Mouse (Mus musculus) lung, postnatal 25 days (tissue): ENCODE measurements around the gene Fam111a.
A peak's percentile ranks its signal among the peaks of the same experiment; 100 is the strongest.
"Not testable (repeated sequence)": the region's sequence is repeated elsewhere in the genome, so short reads cannot be mapped to it uniquely, and the experiment has no call there.

ENCODE experiments used
- DNase-seq: peaks from one replicate; pipeline ENCODE4 v3.0.0; 2022; ENCODE audit warnings: low spot score

Fam111a gene

DNA sequence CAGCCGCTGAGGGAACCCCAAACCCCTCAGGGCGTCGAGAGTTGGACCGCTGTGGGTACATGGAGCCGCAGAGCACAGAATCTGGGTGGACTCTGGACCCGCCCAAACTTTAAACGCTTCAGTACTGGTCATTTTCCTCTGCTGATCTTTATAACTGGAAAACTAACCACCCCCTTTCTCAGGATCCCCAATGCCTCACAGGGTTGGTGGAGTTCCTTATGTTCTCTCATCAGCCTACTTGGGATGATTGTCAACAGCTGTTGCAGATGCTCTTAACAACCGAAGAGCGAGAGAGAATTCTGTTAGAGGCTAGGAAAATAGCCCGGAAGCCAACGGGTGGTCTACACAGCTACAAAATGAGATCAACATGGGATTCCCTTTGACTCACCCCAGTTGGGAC, at the start of gene Fam111a:
TSS of gene Fam111a (plus strand) at position 301 of the 400 bp plus-strand sequence.
- DNase-seq: not testable (repeated sequence)

DNA sequence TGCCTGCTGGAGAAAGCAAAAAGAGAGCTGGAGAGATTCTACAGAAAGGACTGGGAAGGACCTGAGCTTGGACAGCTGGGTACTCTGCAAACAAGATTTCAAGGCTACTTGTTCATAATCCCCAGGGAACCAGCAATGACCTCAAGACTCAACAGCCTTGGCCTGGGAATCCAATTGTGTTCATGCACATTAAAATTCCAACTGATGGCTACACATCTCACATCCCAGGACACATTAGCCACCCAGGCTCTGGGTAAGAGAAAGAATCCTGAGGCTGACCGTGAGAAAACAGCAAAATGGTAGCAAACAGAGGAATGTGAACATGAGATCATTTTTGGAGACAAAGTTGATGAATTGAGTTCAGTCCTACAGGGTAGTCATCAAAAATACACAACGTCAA, 49.3 kb upstream of the Fam111a start:
- no peak for DNase-seq

DNA sequence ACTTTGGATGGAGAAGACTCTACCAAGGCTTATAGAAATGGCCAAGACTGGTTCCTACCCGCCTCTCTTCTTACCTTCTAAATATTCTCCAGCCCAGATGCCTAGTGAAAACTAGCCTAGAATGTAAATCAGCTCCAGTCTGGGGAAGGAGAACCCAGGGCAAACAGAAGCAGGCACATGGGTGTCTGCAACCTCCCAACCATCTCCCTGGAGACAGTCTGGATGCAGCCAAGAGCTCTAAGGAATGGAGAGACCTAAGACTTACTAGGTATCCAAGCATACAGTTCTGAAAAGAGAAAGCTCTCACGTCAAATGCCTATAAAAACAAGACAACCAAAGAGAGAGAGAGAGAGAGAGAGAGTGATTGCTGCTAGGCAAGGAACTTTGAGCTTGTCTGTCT, 47.6 kb upstream of the Fam111a start:
- no peak for DNase-seq

DNA sequence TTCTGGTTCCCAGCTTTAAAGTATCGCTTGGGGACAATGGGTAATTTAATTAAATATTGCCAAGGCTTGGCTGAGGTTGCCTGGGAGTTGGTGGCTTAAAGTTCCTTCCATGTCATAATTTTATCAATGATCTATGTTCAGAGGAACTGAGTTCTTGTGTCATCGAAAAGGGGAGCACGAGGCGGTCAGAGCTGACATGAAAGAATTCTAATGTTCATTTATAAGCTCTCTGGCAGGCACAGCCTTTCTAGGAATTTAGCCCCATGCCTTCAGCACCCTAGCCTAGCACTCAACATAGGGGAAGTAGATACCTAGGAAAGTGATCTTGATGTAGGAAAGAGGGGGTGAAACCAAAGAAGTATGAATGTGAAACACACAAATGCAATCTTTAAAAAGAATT, 47.2 kb upstream of the Fam111a start:
- no peak for DNase-seq

DNA sequence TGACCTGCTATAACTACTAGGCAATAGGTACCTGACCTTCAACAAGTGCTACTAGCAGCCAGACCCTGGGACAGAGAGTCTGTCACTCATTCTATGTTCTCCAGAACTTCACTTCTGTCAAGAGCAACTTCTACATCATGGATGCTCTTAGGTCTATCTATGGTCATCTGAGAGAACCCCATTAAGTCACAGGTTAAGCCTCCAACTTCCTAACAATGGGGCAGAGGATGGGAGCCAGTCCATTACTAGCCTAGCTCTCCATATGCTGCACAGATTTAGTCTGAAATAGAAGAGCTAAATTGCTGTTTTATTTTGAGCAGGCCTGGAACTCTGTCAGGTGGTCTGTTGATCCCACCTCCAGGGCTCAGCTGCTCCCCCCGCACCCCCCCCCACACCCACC, 46.6 kb upstream of the Fam111a start:
- no peak for DNase-seq

- DNase-seq: no peak
These were observed 46.1 kb upstream of the Fam111a start for GRCm38 (mm10) chr19:12499485-12499884.

GRCm38 (mm10) chr19:12500124-12500523, 45.4 kb upstream of the Fam111a start:
- no peak for DNase-seq

DNA sequence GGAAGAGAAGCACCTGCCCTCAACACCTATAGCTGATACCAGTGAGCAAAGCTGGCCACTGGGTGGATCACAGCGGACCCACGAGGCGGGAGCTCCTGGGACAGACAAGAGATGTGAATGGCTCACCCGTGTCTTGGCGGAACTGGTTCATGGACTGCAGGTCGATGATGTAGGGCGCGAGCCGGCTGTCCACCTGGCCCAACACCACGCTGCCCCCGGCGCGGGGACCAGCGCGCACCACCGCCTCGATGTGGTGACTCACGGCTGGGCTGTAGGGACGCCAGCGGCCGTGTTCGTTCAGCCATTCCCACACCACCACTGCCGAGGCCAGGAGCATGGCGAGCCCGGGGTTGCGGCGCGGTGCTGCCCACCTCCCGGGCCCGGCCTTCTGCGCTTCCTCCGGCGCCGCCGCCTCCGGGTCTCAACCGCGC, 44.6 kb upstream of the Fam111a start:
- no peak for DNase-seq

- DNase-seq: peak; percentile 95
These were observed 43.9 kb upstream of the Fam111a start, which contains the start of gene Dtx4 for GRCm38 (mm10) chr19:12501370-12502347. Dtx4 (minus strand) TSS chr19:12501454.

GRCm38 (mm10) chr19:12502756-12503155, 42.8 kb upstream of the Fam111a start:
- no peak for DNase-seq

GRCm38 (mm10) chr19:12514621-12515020, 30.9 kb upstream of the Fam111a start:
- no peak for DNase-seq

GRCm38 (mm10) chr19:12517671-12518540, 27.6 kb upstream of the Fam111a start:
- peak; percentile 66 for DNase-seq

- no peak for DNase-seq
These were observed 27.0 kb upstream of the Fam111a start for GRCm38 (mm10) chr19:12518541-12518890.

DNA sequence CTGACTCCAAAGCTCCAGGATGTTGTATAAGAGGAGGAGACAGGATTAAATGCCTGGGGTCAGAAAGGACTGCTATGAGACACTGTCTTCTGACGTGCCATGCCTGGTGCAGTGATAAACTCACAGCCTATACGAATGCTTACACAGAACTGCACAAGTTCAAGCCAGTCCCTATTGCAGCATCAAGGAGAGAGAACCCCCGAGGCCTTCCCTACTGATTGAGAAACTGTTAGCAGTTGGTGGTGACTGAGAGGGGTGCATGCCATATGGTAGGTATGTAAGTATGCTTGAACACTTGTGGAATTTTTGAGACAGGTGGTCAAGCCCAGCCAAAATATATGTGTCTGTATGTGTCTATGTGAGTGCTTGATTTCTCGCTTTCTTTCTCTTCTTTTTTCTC, 22.2 kb upstream of the Fam111a start:
- DNase-seq: no peak

- DNase-seq: no peak
These were observed 8.4 kb upstream of the Fam111a start for GRCm38 (mm10) chr19:12537168-12537567.

DNA sequence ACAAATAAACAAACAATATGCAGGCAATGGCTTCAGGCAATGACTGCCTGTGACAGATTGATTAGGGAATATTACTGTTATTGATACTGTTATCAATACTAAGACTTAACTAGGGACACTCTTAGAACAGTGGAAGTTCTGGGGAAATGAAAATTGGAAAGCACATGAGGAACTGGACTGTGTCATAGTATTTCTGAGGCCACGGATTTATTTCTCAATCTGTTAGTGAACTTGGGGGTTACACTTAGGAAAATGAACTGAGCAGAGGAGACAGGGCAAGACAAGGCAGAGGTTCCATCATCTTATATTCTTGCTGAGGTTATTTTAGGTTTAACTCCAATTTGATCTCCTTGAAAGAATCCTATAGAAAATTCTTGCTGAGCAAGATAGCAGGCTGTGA, 5.6 kb upstream of the Fam111a start:
- DNase-seq: no peak

GRCm38 (mm10) chr19:12540727-12541126, 4.8 kb upstream of the Fam111a start:
- no peak for DNase-seq

DNA sequence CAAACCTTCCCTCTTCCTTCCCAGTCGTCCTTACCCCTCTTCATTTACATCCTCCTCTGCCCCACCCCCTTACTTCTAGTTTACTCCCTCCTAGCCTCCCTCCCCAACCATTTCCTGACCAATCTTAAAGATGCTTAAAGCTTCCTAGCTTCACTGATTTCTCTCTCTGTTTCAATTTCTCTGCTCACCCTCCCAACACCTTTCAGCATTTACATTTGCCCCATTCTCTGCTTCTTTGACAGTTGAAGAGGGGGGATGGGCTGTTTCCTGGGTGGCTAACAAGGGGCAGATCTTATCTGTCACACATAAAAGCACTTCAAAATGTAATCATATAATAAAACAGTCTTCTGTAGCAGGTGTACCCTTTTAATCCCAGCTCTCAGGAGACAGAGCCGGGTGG, 3.9 kb upstream of the Fam111a start:
- peak; percentile 35 for DNase-seq

DNA sequence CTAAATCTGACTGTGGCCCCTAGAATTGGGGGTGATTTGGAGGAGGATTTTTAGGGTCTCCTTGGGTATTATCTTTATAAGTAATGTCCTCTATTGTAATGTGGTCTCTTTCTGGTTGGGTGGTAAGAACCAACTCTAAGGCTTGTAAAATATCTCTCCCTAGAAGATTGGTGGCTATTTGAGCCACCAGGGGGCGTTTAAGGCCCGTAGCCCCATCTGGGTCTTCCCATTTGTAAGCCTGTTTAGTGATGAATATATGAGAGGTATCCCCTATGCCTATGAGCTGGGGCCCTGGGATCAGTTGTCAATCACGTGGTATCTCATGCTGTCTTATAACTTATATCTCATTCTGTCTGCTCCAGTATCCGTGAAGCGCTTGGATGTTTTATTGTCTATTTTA, 3.6 kb downstream of the Fam111a start:
- DNase-seq: peak; percentile 21

DNA sequence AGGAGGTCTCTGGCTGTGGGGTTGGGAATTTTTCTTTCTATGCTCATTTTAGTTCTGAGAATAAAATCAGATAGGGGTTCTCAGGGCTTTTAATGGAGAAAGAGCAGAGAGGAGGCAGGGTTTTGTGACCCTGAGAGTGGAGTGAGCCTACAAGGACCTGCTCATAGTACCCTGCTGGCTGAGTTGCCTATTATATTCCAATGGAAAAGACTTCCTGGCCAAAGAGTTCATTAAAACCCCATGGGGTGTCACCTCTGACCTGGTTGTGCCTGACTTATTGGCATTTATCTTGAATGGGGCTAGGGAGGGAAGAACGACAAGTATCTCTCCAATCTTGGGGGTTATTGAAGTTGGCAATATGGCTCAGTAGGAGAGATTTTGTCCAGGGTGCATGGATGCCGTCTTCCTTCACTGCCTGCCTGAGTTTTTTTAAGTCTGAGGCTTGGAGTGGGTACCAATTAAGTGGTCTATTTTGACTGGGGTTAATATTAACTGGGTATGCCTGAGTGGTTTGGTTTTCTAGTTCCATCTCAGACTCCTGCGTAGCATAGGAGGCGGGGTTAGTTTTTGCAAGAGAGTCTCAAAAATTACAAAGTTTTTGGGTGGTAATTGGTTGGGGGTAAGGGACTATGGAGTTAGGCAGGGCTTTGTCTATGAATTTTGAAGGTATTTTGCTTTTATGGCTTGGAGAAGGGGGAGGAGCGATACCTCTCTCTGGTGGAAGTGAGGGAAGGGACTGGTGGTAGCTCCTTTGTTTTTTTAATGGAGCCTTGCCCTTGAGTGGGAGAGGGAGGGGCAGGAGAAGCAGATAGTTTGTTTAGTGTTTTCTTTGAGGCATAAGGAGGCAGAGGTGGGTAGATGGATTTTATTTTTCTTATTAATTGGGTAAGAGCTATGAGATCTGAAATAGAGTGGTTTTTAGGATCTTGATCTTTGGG, 4.7 kb downstream of the Fam111a start:
- no peak for DNase-seq

GRCm38 (mm10) chr19:12556293-12556692, 10.8 kb downstream of the Fam111a start:
- no peak for DNase-seq

GRCm38 (mm10) chr19:12558219-12558618, 12.7 kb downstream of the Fam111a start:
- peak; percentile 24 for DNase-seq
